Comparison of ENCODE assay signal across 10 mouse cellular contexts in genomic region chr12:105093509-105093908, GRCm38 (mm10). TPM values are rescaled to one million over a fixed set of nuclear protein-coding genes. Genes with fewer than 3 reads are reported as not detected.
DNase-seq lines count a peak whose midpoint lies in the region; ATAC-seq and TF ChIP-seq lines count a peak whose summit lies in the region.
"Had no signal": no experiment of that assay in that cellular context is flagged by ENCODE, and none has a peak within 500 bp of the region (broad histone marks: within the 10 kb centered on the region; RNA-seq: fewer than 3 reads in every experiment).

No protein-coding gene starts in this region.

- H3K4me3 ChIP-seq in forebrain, embryonic 15.5 days: no peak overlapping the region
- H3K4me3 ChIP-seq in midbrain, embryonic 12.5 days: no peak overlapping the region
- no peak overlapping the region for H3K4me3 ChIP-seq in intestine, postnatal 0 days (ENCODE audit: low read depth, low read length)

- no peaks in the 10 kb centered on the region for H3K9me3 ChIP-seq in forebrain, embryonic 15.5 days
- H3K9me3 ChIP-seq in midbrain, embryonic 12.5 days: no peaks in the 10 kb centered on the region
- no peaks in the 10 kb centered on the region for H3K9me3 ChIP-seq in intestine, postnatal 0 days (ENCODE audit: control insufficient read depth)

- peak; percentile 80 for ATAC-seq in forebrain, embryonic 15.5 days (replicated peaks)
- peak; percentile 91 for ATAC-seq in midbrain, embryonic 12.5 days (ENCODE audit: low FRiP score, low read depth)
- ATAC-seq in intestine, postnatal 0 days: no peak
- ATAC-seq: liver, postnatal 0 days; Patski had no signal

- no peaks in the 10 kb centered on the region for H3K36me3 ChIP-seq in forebrain, embryonic 15.5 days
- H3K36me3 ChIP-seq in midbrain, embryonic 12.5 days: no peaks in the 10 kb centered on the region
- no peaks in the 10 kb centered on the region for H3K36me3 ChIP-seq in intestine, postnatal 0 days (ENCODE audit: control insufficient read depth, insufficient read depth)

- peak overlapping the region; percentile 74 for H3K27ac ChIP-seq in forebrain, embryonic 15.5 days (replicated peaks)
- peak overlapping the region; percentile 36 for H3K27ac ChIP-seq in midbrain, embryonic 12.5 days (replicated peaks)
- no peak overlapping the region for H3K27ac ChIP-seq in intestine, postnatal 0 days (ENCODE audit: low read depth, low read length)

- no peak overlapping the region for H3K4me2 ChIP-seq in forebrain, embryonic 15.5 days (replicated peaks)
- no peak overlapping the region for H3K4me2 ChIP-seq in midbrain, embryonic 12.5 days (replicated peaks)
- H3K4me2 ChIP-seq in intestine, postnatal 0 days (replicated peaks; ENCODE audit: low read depth): no peak overlapping the region

- no peaks in the 10 kb centered on the region for H3K27me3 ChIP-seq in forebrain, embryonic 15.5 days
- peaks cover 9% of the 10 kb centered on the region; the same call in 1 of the 2 replicates for H3K27me3 ChIP-seq in midbrain, embryonic 12.5 days
- no peaks in the 10 kb centered on the region for H3K27me3 ChIP-seq in intestine, postnatal 0 days (replicated peaks; ENCODE audit: control insufficient read depth, insufficient read depth, low read length)

- H3K4me1 ChIP-seq in forebrain, embryonic 15.5 days: peaks cover 18% of the 10 kb centered on the region
- H3K4me1 ChIP-seq in midbrain, embryonic 12.5 days: peaks cover 18% of the 10 kb centered on the region
- no peaks in the 10 kb centered on the region for H3K4me1 ChIP-seq in intestine, postnatal 0 days (replicated peaks; ENCODE audit: control insufficient read depth, insufficient read depth, low read length)

- DNase-seq in embryo, embryonic 10 days (ENCODE audit: low spot score): peak; percentile 48
- no peak for DNase-seq in embryo, embryonic 9.5 days (ENCODE audit: extremely low spot score)
- peak; percentile 67 for DNase-seq in R1 (ENCODE audit: low read depth, low spot score)
- DNase-seq in right cerebral cortex, postnatal 10 days (ENCODE audit: low spot score in 2 of 2): no peak
- no peak for DNase-seq in heart, postnatal 4 days
- DNase-seq: liver, postnatal 0 days had no signal

- H3K9ac ChIP-seq in forebrain, embryonic 15.5 days (replicated peaks): no peak overlapping the region
- no peak overlapping the region for H3K9ac ChIP-seq in midbrain, embryonic 12.5 days (replicated peaks)
- H3K9ac ChIP-seq in intestine, postnatal 0 days (ENCODE audit: low read depth, low read length): no peak overlapping the region
- H3K9ac ChIP-seq: liver, postnatal 0 days had no signal

- no peak for TF ChIP-seq CTCF in intestine, postnatal 0 days (IDR thresholded peaks at IDR 0.05; ENCODE audit: low read depth)

- WGBS in forebrain, embryonic 15.5 days: 27% methylated on average over 6 of the region's 6 CpGs
- 33% methylated on average over 6 of the region's 6 CpGs for WGBS in midbrain, embryonic 12.5 days
- 71% methylated on average over 6 of the region's 6 CpGs for WGBS in intestine, postnatal 0 days

RNA-seq across cellular contexts. Expression of gene Tcl1b2, which starts 52.3 kb away (rescaled TPM):
- polyA plus RNA-seq in forebrain, embryonic 15.5 days (2015; fragmentation: Nextera tagmentation; extraction: Ambion mirVana): not detected in 2 replicates
- polyA plus RNA-seq in midbrain, embryonic 12.5 days (2016; fragmentation: Nextera tagmentation; extraction: Ambion mirVana): not detected in 2 replicates
- not detected in 2 replicates for polyA plus RNA-seq in intestine, postnatal 0 days (2015; fragmentation: Nextera tagmentation; extraction: Ambion mirVana)
- total RNA-seq in heart, postnatal 4 days (2021): not detected
- polyA plus RNA-seq: liver, postnatal 0 days; Patski had no signal

Comparison
In these comparisons a context has a peak if more than half of its experiments do, and no peak if none do; other contexts are left out.
1. DNase-seq: peak in embryo, embryonic 10 days (single experiment) and R1 (single experiment); none in embryo, embryonic 9.5 days (single experiment), right cerebral cortex, postnatal 10 days (0 of 2) and heart, postnatal 4 days (single experiment).